Mouse (Mus musculus): ENCODE measurements at regions not wholly inside any gene's neighbourhood (a gene's known extent, or its start where the extent isn't known, plus 50 kb on each side); places are given as distances from the start of the nearest gene placed in this dataset.
A peak's percentile ranks its signal among the peaks of the same experiment; 100 is the strongest.

DNA sequence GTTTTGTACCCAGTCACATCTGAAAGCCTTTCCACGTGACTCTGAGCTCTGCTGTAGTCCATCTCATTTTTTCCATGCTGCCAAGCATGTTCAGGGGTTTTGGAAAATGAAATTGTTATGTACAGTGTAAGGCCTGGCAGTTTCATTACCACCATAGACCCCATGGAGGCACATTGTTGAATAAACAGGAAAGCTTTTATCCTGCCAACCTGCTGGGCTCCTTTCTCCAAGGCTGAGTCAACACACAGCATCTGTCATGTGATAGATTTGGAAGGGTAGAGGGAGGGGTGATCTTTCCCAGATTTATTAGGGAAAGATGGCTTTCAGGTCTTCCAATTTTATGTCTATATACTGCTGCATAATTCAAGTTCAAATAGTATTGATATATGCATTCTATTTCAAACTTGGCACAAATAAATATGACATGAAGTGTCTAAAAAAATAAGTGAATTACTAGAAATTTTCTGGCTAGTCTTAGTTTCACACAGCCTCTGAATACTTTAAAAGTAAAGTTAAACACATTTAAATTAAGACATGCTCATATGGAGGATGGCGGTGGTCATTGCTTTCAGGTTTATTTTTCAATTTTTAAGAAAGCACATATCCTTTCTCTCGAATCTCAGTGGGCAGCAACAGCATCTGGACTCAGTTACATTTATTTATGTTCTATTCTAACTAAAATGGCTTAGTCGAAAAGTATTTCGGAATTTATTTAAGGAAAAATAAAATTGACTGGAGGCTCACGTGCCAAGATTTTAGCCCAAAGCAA is 942.1 kb upstream of the Flrt2 start:
- no peaks in the 10 kb centered on the region for H3K9me3 ChIP-seq (ENCODE audit: control insufficient read depth, low read length)
- no peak overlapping the region for H3K9ac ChIP-seq (ENCODE audit: low read depth, low read length, severe bottlenecking)
- H3K27ac ChIP-seq (replicated peaks; ENCODE audit: low read depth, low read length), result no peak overlapping the region
- no peaks in the 10 kb centered on the region for H3K4me1 ChIP-seq (ENCODE audit: control insufficient read depth, insufficient read depth, low read length)
- ATAC-seq (ENCODE audit: low FRiP score, low read depth) (no peak), DNase-seq (ENCODE audit: low spot score) (no peak)
- no peak for TF ChIP-seq POLR2A (IDR thresholded peaks at IDR 0.05; ENCODE audit: borderline replicate concordance, extremely low read depth, insufficient read depth, insufficient read length)
- H3K27me3 ChIP-seq (ENCODE audit: control insufficient read depth, insufficient read depth, low read length), result no peaks in the 10 kb centered on the region
- 43% methylated on average over 6 of the region's 6 CpGs for WGBS
- H3K4me2 ChIP-seq (replicated peaks; ENCODE audit: low read depth, low read length, severe bottlenecking), result no peak overlapping the region
- H3K4me3 ChIP-seq (replicated peaks; ENCODE audit: low read length), result no peak overlapping the region
- no peaks in the 10 kb centered on the region for H3K36me3 ChIP-seq (ENCODE audit: control insufficient read depth, insufficient read depth, low read length)

DNA sequence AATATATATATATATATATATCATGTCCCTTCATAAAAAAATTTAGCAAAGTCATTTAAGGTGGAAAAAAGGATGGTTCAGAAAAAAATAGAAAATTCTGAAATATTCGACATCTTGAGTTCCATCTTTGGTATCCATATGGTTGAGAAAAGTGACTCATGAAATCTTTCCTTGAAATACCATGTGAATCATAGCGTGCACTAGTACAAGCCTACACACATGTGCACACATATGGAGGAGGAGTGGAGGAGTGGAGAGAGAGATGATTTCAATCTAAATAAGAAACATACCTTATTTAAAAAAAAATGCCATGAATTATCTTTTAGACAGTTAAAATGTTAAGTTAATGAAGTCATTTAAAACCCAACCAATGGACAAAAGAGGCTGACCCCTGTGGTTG is 936.3 kb upstream of the Flrt2 start:
- H3K27ac ChIP-seq (replicated peaks; ENCODE audit: low read depth, low read length), result no peak overlapping the region
- TF ChIP-seq POLR2A (IDR thresholded peaks at IDR 0.05; ENCODE audit: borderline replicate concordance, extremely low read depth, insufficient read depth, insufficient read length), result no peak
- no peaks in the 10 kb centered on the region for H3K4me1 ChIP-seq (ENCODE audit: control insufficient read depth, insufficient read depth, low read length)
- DNase-seq (ENCODE audit: low spot score), result no peak
- no peak overlapping the region for H3K4me2 ChIP-seq (replicated peaks; ENCODE audit: low read depth, low read length, severe bottlenecking)
- H3K36me3 ChIP-seq (ENCODE audit: control insufficient read depth, insufficient read depth, low read length), result no peaks in the 10 kb centered on the region
- ATAC-seq (ENCODE audit: low FRiP score, low read depth), result no peak
- H3K27me3 ChIP-seq (ENCODE audit: control insufficient read depth, insufficient read depth, low read length), result no peaks in the 10 kb centered on the region
- WGBS, result 93% methylated on average over 2 of the region's 2 CpGs
- no peak overlapping the region for H3K4me3 ChIP-seq (replicated peaks; ENCODE audit: low read length)
- H3K9ac ChIP-seq (ENCODE audit: low read depth, low read length, severe bottlenecking), result no peak overlapping the region
- H3K9me3 ChIP-seq (ENCODE audit: control insufficient read depth, low read length), result no peaks in the 10 kb centered on the region

DNA sequence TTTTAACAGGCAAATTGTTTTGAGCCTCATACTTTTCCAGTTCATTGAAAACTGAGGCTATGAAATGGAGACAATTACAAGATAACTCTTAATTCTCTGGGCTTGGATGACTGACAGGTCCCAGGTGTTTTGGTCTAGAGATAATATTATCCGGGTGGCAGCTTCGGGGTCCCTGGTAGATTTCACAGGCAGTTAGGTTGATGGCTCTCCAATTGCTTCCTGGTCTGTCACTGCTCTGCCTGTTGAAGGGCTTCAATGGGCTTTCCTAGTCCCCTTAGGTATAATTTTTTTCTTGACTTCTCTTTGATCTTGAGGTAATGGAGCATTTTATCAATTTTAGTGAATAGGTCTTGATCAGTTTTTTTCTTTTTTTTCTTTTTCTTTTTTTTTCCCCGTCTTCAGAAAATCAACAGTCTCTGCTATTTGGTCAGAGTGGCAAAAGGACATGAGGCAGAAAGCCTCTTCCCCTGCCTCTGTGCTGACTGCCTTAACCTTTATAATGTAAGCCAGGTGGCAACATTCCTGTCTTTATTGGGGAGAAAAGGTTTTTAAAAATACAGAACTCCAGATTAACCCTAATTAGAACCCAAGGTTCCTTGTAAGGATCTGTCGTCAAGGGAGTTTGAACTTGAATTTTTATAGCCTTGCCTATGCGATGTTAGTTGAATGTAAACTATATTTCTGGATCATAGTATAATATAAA is 896.0 kb upstream of the Flrt2 start:
- Histone ChIP-seq H3K27ac (replicated peaks; ENCODE audit: low read depth, low read length) (no peak overlapping the region), H3K4me1 (ENCODE audit: control insufficient read depth, insufficient read depth, low read length) (0 out of 2 replicates have a peak, but pooled peaks cover 3% of the 10 kb centered on the region), H3K9ac (ENCODE audit: low read depth, low read length, severe bottlenecking) (no peak overlapping the region), H3K27me3 (ENCODE audit: control insufficient read depth, insufficient read depth, low read length) (no peaks in the 10 kb centered on the region), H3K9me3 (ENCODE audit: control insufficient read depth, low read length) (no peaks in the 10 kb centered on the region), H3K4me3 (replicated peaks; ENCODE audit: low read length) (no peak overlapping the region), H3K36me3 (ENCODE audit: control insufficient read depth, insufficient read depth, low read length) (no peaks in the 10 kb centered on the region), H3K4me2 (replicated peaks; ENCODE audit: low read depth, low read length, severe bottlenecking) (no peak overlapping the region)
- no peak for TF ChIP-seq POLR2A (IDR thresholded peaks at IDR 0.05; ENCODE audit: borderline replicate concordance, extremely low read depth, insufficient read depth, insufficient read length)
- WGBS, result 12% methylated on average over 5 of the region's 5 CpGs
- DNase-seq (ENCODE audit: low spot score), result no peak
- ATAC-seq (ENCODE audit: low FRiP score, low read depth), result no peak

DNA sequence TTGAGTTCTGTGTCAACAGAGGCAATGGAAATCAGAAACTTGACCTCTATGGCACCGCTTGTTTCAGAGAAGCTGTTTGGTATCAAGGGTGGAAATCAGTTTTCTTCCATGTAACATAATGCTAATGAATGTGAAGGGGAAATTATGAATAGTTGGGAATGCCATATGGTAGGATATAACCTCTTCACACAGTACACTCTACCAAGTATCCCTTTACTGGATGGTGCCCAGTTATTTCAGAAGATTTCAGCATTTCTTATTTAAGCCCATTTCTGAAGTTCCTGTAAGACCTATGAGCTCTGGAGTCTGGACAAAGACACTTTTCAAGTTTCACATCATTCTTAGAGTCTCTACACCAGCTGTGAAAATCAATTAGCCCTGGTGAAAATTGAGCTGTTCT is 887.3 kb upstream of the Flrt2 start:
- H3K4me2 ChIP-seq (replicated peaks; ENCODE audit: low read depth, low read length, severe bottlenecking), result no peak overlapping the region
- ATAC-seq (ENCODE audit: low FRiP score, low read depth), result peak; percentile 75
- no peak overlapping the region for H3K9ac ChIP-seq (ENCODE audit: low read depth, low read length, severe bottlenecking)
- no peaks in the 10 kb centered on the region for H3K36me3 ChIP-seq (ENCODE audit: control insufficient read depth, insufficient read depth, low read length)
- H3K9me3 ChIP-seq (ENCODE audit: control insufficient read depth, low read length), result no peaks in the 10 kb centered on the region
- no peak overlapping the region for H3K27ac ChIP-seq (replicated peaks; ENCODE audit: low read depth, low read length)
- no peaks in the 10 kb centered on the region for H3K4me1 ChIP-seq (ENCODE audit: control insufficient read depth, insufficient read depth, low read length)
- no peak for TF ChIP-seq POLR2A (IDR thresholded peaks at IDR 0.05; ENCODE audit: borderline replicate concordance, extremely low read depth, insufficient read depth, insufficient read length)
- DNase-seq (ENCODE audit: low spot score), result no peak
- no peak overlapping the region for H3K4me3 ChIP-seq (replicated peaks; ENCODE audit: low read length)
- WGBS, result 94% methylated on average over 1 of the region's 1 CpGs
- no peaks in the 10 kb centered on the region for H3K27me3 ChIP-seq (ENCODE audit: control insufficient read depth, insufficient read depth, low read length)

DNA sequence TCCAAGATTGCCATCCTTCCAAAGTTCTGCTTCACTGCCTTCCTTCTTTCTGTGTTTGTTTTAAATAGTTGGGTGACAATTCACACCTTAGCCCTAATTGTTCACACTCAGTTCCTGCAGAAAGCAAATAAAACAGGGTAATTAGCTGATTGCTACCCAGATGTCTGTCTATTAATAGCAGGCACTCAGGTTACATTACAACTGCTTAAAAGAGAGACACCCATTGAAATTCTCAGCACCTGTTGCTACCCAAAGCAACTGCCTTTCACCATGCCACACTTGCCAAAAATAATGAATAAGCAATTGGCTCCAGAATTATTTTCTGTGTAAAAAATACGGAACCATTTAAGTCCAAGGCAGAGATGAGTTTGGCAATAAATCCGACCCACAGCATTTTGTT is 860.6 kb upstream of the Flrt2 start:
- 68% methylated on average over 2 of the region's 2 CpGs for WGBS
- Histone ChIP-seq H3K36me3 (ENCODE audit: control insufficient read depth, insufficient read depth, low read length) (no peaks in the 10 kb centered on the region), H3K9me3 (ENCODE audit: control insufficient read depth, low read length) (no peaks in the 10 kb centered on the region), H3K4me2 (replicated peaks; ENCODE audit: low read depth, low read length, severe bottlenecking) (no peak overlapping the region), H3K9ac (ENCODE audit: low read depth, low read length, severe bottlenecking) (no peak overlapping the region), H3K4me1 (ENCODE audit: control insufficient read depth, insufficient read depth, low read length) (no peaks in the 10 kb centered on the region), H3K27ac (replicated peaks; ENCODE audit: low read depth, low read length) (no peak overlapping the region), H3K4me3 (replicated peaks; ENCODE audit: low read length) (no peak overlapping the region), H3K27me3 (ENCODE audit: control insufficient read depth, insufficient read depth, low read length) (no peaks in the 10 kb centered on the region)
- TF ChIP-seq POLR2A (IDR thresholded peaks at IDR 0.05; ENCODE audit: borderline replicate concordance, extremely low read depth, insufficient read depth, insufficient read length), result no peak
- ATAC-seq (ENCODE audit: low FRiP score, low read depth), result no peak
- DNase-seq (ENCODE audit: low spot score), result no peak

Measured in limb, embryonic 14.5 days (tissue).